Mouse (Mus musculus) large intestine, adult 2 months (tissue): ENCODE results near the gene Jun. TPM values are rescaled to one million over a fixed set of nuclear protein-coding genes. Genes with fewer than 3 reads are reported as not detected.
A peak's percentile ranks its signal among the peaks of the same experiment; 100 is the strongest.

Experiments used
- DNase-seq: peaks from one replicate; pipeline ENCODE4 v3.0.0-alpha.2; 2012; ENCODE audit warnings: low read depth, low spot score
- WGBS: fragments of 180-500 bp; shearing (Covaris S2); methylation state at CpG from one replicate; pipeline ENCODE4 v1.1.7; 2018; 5-methylcytosine and 5-hydroxymethylcytosine counted together
- polyA plus RNA-seq: library from polyadenylated mRNA; depleted of rRNA; stranded (reverse); fragments of >200 nt; gene quantifications from 2 replicates; pipeline ENCODE4 v1.2.3, GENCODE M21; 2012

Jun gene
- polyA plus RNA-seq, 1 experiment, result 25.1 TPM

DNA sequence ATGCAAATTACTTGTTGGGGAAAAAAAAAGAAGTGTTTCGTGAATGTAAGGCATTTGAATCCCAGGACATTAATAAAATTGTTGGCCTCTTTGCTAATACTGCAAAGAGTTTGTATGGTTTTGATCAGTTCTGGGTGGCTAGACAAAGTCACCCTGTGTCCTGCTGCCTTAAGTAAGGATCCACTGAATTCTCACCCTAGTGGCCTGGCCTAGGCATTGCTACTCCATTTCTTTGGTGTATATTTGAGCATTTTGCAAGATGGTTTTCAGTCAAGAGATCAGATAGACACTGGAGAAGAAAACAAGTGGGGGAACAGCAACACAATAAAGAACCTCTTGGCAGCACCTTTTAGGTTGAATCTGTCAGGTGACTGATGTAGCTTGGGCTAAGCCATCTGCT lies 6.9 kb downstream of the Jun start:
- 95% methylated on average over 1 of the region's 1 CpGs for WGBS
- DNase-seq, result no peak

DNA sequence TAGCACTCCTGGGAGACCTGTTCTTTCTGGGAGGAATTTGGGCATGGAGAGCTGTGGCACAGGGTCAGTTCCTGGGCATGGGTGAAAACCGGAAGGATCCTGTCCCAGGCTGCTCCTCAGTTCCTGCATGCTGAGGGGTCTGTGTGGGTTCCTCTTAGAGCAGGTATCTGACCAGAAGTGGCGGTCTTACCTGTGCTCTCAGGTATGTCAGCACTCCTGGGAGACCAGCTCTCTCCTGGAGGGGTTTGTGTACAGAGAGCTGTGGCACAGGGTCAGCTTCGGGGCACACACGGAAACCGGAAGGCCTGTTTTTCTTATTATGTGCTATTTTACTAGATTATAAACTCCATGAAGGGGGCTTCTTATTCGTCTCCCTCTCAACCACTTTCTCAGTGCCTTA lies 7.3 kb downstream of the Jun start:
- 83% methylated on average over 6 of the region's 6 CpGs for WGBS
- DNase-seq, result no peak

DNA sequence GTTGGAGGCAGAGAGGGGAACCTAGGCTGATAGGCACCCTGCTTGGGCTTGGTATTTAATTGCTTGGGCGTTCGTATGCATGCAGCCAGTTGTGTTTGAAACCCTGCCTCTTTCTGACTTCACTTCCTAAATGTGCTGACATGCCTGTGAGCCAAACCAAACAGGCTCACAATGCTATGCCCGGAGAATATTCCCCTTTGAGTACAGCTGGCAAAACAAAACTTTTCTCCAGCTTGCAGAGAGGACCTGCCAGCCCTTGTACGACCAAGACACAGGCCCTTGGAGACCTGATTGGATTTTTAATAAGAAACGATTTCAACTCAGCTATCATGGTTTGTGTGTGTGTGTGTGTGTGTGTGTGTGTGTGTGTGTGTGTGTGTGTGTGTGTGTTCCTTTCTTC lies 14.0 kb downstream of the Jun start:
- no peak for DNase-seq
- WGBS, result 54% methylated on average over 5 of the region's 5 CpGs

DNA sequence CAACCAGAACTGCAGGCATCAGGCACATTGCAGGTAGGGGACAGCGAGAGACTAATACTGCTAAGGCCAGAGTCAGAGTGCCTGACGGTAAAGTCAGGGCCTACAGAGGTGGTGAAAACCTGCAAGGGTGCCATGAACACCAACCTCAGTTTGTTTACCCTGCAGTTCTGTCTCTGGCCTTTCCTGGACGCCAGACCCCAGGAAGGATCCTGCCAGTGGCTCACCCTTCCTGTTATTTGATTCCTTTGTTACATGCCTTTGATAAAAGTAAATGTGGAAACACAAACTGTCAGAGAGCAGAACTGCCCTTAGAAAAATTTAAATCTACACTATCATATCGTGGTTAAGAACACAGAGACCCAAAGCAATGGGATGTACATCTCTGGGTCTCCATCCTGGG lies 20.9 kb downstream of the Jun start:
- WGBS, result 67% methylated on average over 4 of the region's 4 CpGs
- DNase-seq, result no peak

DNA sequence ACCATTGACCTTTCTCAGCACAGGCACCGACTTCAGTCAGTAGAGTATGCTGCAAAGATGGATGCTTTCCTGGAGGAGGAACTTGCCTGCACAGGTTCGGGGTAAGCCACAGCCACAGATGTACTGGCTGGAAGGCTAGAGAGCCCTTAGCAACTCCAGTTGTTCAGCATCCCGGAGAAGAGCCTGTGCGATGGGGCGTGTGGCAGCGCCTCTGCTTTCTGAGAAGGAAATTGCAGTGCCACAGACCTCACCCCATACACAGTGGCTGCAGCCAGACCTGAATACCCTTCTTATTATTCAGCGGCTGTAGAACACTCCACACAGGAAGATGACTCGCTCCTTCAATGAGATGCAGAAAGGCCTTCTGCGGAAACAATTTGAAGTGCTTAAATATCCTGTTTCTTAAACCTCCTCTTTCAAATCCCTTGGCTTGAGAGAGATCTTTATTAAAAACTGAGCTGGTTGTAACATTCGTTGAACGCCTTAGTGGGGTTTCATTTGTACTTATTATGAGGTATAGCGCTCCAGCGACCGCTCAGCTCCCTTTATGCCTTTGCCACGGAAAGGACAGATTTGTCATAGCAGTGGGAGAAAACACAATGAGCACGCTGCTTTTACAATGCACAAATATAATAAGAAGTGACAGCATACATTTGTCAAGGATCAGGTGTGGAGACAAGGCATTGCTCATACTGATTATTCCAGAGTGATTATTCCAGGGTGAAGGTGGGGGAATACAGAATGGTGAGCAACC lies 26.0 kb downstream of the Jun start:
- 80% methylated on average over 16 of the region's 16 CpGs for WGBS

DNA sequence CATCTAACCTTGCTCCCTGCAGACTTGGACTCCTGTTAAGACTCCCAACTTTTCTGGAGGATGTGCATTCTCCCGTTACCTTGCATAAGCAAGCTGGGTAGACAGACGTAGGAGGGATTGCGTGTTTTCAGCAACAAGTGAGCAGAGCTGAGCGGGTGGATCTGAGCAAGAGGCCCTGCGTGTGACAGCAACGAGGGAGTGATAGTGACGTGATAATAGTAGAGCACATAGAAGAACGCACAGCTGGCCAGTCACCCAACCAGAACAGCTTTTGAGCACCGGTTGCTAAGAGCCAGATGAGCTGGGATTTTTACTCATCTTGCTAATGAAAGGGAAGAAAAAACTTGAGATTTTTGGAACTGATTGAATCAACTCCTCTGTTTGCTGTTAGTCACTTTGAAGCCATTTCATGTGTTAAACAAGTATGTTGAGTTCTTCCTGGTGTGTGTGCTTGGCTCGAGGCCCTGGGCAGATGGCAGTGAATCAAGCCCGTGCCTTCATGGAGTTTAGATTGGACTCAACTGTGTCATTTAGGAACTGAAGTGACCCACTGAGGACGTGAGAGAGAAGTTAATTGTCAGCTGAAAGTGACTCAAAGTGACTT lies 28.6 kb downstream of the Jun start:
- no peak for DNase-seq
- 75% methylated on average over 12 of the region's 12 CpGs for WGBS

More for the DNA sequence above, 26.0 kb downstream of the Jun start:
- no peak for DNase-seq

DNA sequence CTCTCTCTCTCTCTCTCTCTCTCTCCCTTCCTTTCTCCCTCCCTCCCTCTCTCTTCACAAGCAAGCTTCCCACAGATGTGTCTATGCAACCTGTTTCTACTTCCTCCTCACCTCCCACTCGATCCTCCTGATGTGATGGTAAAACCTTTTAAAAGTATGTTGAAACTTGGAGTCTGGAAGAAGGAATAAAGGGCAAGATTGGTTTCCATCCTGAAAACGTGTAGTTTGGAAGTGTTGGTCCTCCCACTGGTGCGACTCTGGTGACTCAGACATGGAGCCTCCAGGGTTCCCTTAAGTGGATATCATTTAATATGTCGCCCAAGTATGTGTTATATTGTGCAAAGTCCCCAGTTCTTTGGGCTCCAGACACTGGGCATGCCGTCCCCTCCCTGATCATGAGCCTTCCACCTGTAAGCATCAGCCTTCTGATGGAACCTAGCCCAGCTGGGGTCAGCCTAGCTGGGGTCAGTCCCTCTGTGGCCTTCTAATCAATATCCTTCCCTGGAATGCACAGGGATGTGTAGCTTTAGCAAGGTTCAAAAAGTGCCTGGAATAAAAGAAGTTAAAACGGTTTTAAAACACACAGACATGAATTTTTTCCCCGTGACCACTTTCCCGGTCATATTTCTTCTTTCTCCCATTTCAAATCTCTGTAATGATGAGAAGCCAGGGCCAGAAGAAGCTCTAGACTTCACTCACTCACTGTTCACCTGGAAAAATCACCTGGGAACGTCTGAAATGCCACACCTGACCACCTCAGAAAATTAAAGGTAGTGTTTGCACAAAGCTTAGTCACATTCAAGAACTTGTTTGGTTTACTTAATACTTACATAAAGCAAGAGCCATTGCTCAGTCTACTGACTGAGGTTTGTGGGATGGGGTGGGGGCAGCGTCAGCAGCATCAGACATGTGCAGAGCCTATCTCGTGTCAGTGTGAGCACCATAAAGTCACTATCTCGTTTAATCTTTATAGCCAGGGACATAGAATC lies 30.1 kb downstream of the Jun start:
- DNase-seq, result no peak
- 57% methylated on average over 12 of the region's 12 CpGs for WGBS

DNA sequence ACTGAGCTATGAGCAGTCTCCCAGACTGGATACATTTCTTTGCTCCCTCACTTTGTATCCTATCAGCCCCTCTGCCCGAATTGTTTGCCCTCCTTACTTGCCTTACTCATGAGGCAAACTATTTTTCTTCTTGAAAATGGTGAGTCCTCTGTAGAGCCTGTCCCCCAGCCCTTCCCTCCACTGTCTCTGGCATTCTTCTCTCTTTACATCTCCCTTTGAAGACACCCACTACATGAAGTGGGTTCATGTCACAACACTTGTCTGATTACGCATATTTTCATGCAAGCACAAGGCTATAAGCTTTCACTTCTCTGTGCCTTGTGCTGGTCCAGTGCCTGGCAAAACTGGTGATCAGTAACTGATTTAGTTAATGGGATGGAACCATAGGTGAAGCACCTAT lies 31.8 kb downstream of the Jun start:
- DNase-seq, result no peak
- 87% methylated on average over 2 of the region's 2 CpGs for WGBS

DNA sequence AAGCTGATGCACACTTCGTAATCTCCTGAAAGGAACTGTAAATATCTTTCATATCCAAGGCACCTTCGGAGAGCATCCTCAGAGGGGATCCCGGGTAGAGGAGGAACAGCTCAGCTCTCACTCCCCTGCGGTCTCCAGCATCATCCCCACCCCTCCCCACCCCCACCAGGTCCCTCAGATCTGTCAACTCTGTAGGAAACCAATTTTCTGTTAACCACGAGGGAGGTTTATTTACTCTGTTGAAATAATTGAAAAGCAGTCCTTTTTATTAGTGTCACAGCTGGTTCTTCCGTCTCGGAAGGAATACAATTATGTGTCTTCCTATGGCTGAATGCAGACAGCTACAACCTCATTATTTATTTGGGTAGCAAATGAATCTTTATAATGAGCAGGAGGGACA lies 33.8 kb downstream of the Jun start:
- no peak for DNase-seq
- 62% methylated on average over 7 of the region's 7 CpGs for WGBS

DNA sequence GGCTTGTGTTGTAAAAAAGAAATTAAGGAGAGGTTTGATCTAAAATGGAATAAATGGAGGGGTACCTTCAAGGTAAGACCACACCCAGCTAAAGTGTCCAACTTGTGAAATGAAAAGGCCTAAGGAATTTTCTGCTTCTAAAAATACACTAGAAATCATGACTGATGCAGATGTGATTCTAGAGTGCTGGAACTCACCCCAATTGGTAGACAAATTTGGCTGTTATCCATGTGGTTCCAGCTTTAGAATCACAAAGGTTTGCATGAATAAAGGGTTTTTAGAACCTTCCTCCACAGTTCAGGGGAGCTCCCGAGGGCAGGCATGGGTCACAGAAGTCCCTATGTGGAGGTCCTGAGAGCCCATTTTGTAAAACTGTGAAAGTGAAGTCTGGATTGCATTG lies 39.3 kb downstream of the Jun start:
- DNase-seq, result no peak
- WGBS, result 82% methylated on average over 1 of the region's 1 CpGs

DNA sequence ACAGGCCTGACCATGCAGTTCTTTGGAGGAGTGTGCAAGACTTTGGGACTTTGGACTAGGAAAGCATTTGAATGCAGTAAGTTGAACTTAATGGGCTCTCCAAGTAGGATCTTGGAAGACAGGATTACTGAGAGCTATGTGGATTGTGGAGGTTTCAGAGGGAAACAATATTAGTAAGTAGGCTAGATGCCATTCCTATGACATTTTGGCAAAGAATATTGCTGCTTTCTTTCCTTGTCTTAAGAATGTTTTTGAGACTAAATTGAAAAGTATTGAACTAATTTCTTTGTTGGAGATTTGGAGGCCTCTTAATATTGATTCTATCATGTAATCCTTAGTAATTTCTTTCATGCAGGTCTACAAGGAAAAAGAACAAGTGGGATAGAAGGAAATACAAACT lies 39.8 kb downstream of the Jun start:
- DNase-seq, result no peak

DNA sequence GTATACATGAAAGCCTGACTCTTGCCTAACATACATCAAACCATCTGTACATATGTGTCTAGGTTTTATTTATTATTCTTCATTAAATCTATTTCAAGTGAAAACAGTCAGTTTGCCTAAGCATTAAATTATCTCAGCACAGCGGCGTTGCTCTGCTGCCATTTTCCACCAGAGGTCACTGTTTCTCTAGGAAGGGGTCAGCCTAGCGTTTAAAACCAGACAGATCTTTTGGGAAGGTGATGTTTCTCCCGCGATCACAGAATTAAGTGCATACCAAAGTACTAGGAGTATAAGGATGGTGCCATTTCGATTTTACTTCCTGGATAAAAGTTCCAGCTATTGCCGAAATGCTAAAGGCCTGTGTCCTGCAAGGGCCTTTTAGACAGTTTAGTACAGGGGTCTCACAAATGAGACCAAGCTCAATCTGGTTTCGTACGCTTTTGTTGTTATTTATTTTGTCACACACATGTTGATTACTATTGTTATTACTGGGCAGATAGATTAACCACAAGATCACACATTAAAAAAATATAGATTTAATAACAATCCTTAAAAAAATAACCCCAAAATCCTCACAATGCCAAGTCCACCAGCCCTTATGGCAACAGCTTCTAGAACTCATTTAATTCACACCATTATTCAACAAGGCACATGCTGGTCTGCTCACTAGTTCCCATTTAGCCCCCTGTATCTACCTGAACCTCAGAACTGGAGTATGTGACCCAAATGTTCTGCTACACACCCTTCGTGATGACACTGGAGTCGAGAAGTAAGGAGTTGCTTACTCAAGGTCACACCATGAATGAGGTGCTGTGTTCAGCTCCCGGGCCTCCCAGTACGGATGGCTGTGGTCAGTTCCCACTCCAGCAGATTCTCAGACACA lies 43.6 kb downstream of the Jun start:
- WGBS, result 40% methylated on average over 13 of the region's 13 CpGs
- peak; percentile 44 for DNase-seq

DNA sequence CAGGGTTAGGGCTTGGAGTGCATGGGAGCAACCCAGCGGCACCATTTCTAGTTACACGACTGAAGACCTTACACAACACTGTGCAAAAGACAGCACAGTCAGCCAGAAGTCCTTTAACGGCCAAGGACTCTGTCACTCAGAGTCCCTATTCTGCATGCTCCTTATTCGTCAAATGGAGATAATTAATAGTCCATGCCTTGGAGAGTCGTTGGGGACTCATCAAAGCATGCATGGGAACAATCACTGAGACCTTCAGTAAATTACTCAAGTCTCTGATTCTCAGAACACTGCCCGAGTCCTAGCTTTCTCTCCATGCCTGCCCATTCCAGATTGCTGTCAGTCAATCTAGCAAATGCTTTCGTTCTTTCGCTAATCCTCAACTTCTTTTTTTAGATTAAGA lies 44.3 kb downstream of the Jun start:
- DNase-seq, result no peak
- WGBS, result 80% methylated on average over 8 of the region's 8 CpGs

DNA sequence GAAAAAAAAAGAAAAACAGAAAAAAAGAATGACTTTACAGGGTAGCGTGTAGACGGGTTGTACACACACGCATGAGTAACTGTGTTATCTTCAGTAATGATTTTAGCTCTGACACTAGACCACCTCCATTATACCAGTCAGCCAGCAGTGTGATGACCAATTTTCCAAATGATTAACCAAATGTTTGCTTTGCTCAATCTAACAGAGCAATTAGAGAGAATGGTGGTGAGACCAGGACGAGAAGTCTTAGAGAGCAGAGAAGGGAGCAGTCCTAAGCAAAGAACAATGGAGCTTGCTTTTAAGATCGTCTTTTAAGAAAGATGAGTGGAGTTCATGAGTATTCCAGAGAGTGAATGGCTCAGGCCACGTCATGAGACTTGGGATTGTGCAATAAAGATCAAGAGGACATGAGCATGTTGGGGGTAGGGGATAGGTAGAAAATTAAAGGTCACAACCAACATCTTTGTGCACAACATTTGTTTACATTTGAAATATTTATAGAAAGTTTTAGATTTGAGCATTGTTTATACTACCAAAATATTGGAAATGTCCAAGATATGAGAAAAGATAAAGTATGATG lies 46.7 kb downstream of the Jun start:
- 64% methylated on average over 6 of the region's 6 CpGs for WGBS
- no peak for DNase-seq

DNA sequence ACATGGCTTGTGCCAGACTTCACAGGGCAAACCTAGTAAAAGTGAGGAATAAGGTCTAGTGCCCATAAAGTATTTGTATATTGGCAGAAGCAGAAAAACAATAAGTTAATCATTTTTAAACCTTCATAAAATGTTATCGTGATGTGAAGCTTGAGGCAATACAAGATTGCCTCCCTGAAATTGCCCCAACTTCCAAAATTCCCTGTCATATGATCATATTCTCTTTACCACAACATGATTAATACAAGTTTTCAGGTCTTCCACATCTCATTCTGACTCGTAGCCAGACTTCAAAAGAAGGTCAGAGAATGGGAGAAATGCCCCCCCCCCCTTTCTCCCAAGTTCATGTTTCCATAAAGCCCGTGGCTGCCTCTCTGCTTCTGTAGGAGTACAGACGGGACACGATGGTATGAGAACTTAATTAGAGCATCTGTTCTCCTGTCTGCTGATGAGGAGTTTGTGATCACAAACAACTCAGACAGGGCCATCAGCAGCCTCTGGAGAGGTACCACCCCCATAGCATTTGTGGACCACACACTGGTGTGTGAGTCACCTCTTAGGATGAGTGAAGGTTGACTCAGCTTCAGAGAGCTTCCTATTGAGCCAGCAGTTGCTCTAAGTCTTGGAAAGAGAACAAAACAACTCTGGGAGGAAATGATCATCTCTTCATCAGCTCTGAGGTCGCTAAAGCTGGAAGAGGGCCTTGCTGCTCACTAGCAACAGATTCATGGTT lies 50.8 kb downstream of the Jun start:
- WGBS, result 46% methylated on average over 6 of the region's 6 CpGs
- DNase-seq, result no peak

DNA sequence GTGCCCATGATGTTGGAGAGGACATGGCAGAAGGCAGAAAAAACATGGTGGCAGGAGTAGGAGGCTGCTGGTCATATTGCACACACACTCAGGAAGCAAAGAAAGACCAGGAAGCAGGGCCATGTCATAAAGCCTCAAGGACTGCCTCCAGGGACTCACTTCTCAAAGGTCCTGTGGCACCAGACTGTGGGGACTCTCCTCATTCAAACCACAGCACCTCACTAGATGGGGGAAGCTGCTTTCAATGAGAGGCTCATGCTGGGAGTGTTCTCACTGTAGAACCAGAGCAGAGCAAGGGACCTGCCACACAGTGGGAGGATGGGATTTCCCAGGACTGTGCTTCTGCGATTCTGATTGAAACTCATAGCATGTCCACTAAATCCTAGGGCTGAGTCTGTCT lies 51.9 kb downstream of the Jun start:
- 83% methylated on average over 1 of the region's 1 CpGs for WGBS
- no peak for DNase-seq

DNA sequence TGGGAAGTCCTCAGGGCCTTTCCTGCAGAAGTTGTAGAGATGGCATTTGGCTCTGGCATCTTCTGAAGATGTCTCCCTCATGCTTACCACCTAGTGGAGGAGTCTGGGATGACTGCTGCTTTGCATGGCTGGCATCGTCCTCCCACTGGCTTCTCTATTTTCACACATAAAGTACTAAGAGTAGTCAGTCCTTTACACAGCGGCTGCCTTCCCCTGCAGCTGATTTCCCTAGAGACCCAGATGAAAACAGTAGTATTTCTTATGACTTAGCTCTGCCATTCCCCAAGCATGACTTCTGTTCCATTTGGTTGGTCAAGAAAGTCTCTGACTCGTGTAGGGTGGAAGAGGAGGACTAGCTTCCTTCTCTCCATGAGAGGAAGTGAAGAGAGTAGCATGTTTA lies 52.8 kb downstream of the Jun start:
- no peak for DNase-seq
- WGBS, result 69% methylated on average over 3 of the region's 3 CpGs
